Mouse (Mus musculus) embryonic fibroblast, embryonic 13.5 days (primary cell): ENCODE measurements around the gene Xpr1. TPM values are rescaled to one million over a fixed set of nuclear protein-coding genes. Genes with fewer than 3 reads are reported as not detected.

Source experiments
- H3K27ac ChIP-seq: 2 replicates; pipeline ENCODE4 v1.5.1; 2012; ENCODE audit warnings: low read length, control low read depth, inconsistent platforms; ENCODE audit not compliant: insufficient read depth
- H3K4me1 ChIP-seq: 2 replicates; pipeline ENCODE4 v1.6.1; 2011; ENCODE audit warnings: low read length; ENCODE audit not compliant: control insufficient read depth, insufficient read depth
- H3K4me3 ChIP-seq: 2 replicates; pipeline ENCODE4 v1.5.1; 2011; ENCODE audit warnings: mild to moderate bottlenecking, control low read depth, low read length; ENCODE audit not compliant: insufficient read depth
- CTCF ChIP-seq: IDR thresholded peaks from 2 replicates; pipeline ENCODE4 v1.5.1; 2011; ENCODE audit warnings: mild to moderate bottlenecking, control low read depth, low read length, moderate library complexity, borderline replicate concordance; ENCODE audit not compliant: insufficient read depth
- POLR2A ChIP-seq: IDR thresholded peaks from 2 replicates; pipeline ENCODE4 v1.6.1; 2011; ENCODE audit warnings: low read depth, mild to moderate bottlenecking, control low read depth, low read length, moderate library complexity
- polyA plus RNA-seq: library from polyadenylated mRNA; stranded (reverse); fragments of >200 nt; gene quantifications from 2 replicates; pipeline ENCODE4 v1.2.4, GENCODE M21; 2011; ENCODE audit warnings: low read depth; ENCODE audit not compliant: missing spikeins, insufficient read length

Xpr1 gene
- polyA plus RNA-seq, 1 experiment, result 43.7 TPM

- H3K27ac ChIP-seq, result no peak overlapping the region
- H3K4me3 ChIP-seq, result no peak overlapping the region
- no peaks in the 10 kb centered on the region for H3K4me1 ChIP-seq
- no peak for TF ChIP-seq CTCF
- no peak for TF ChIP-seq POLR2A
These were observed 44.4 kb downstream of the Xpr1 start for GRCm38 (mm10) chr1:155372821-155373220.

GRCm38 (mm10) chr1:155370075-155370658, 47.0 kb downstream of the Xpr1 start:
- TF ChIP-seq POLR2A (no peak), CTCF (no peak)
- Histone ChIP-seq H3K27ac (no peak overlapping the region), H3K4me3 (no peak overlapping the region), H3K4me1 (no peaks in the 10 kb centered on the region)

- Histone ChIP-seq H3K4me3 (no peak overlapping the region), H3K4me1 (no peaks in the 10 kb centered on the region), H3K27ac (no peak overlapping the region)
- TF ChIP-seq POLR2A (no peak), CTCF (no peak)
These were observed 50.8 kb downstream of the Xpr1 start for GRCm38 (mm10) chr1:155366366-155366765.

GRCm38 (mm10) chr1:155361502-155362126, 55.6 kb downstream of the Xpr1 start:
- Histone ChIP-seq H3K4me3 (no peak overlapping the region), H3K27ac (no peak overlapping the region), H3K4me1 (peaks cover 2% of the 10 kb centered on the region; the same call in 1 of the 2 replicates)
- TF ChIP-seq POLR2A (no peak), CTCF (no peak)

- H3K27ac ChIP-seq, result no peak overlapping the region
- H3K4me3 ChIP-seq, result no peak overlapping the region
- peaks cover 4% of the 10 kb centered on the region; the same call in 1 of the 2 replicates for H3K4me1 ChIP-seq
- no peak for TF ChIP-seq POLR2A
- TF ChIP-seq CTCF, result no peak
These were observed 64.1 kb downstream of the Xpr1 start for GRCm38 (mm10) chr1:155353096-155353495.

GRCm38 (mm10) chr1:155351527-155351926, 65.7 kb downstream of the Xpr1 start:
- TF ChIP-seq CTCF (no peak), POLR2A (no peak)

GRCm38 (mm10) chr1:155348491-155348890, 68.7 kb downstream of the Xpr1 start:
- H3K27ac ChIP-seq, result no peak overlapping the region
- no peak overlapping the region for H3K4me3 ChIP-seq
- H3K4me1 ChIP-seq, result 0 out of 2 replicates have a peak, but pooled peaks cover 2% of the 10 kb centered on the region
- no peak for TF ChIP-seq CTCF
- TF ChIP-seq POLR2A, result no peak

More at GRCm38 (mm10) chr1:155351527-155351926, 65.7 kb downstream of the Xpr1 start:
- Histone ChIP-seq H3K4me3 (no peak overlapping the region), H3K27ac (no peak overlapping the region), H3K4me1 (0 out of 2 replicates have a peak, but pooled peaks cover 2% of the 10 kb centered on the region)

GRCm38 (mm10) chr1:155347339-155347738, 69.9 kb downstream of the Xpr1 start:
- Histone ChIP-seq H3K27ac (no peak overlapping the region), H3K4me1 (0 out of 2 replicates have a peak, but pooled peaks cover 2% of the 10 kb centered on the region), H3K4me3 (no peak overlapping the region)
- TF ChIP-seq CTCF, result no peak
- TF ChIP-seq POLR2A, result no peak

- TF ChIP-seq CTCF, result no peak
- TF ChIP-seq POLR2A, result no peak
- Histone ChIP-seq H3K27ac (no peak overlapping the region), H3K4me1 (0 out of 2 replicates have a peak, but pooled peaks cover 2% of the 10 kb centered on the region), H3K4me3 (no peak overlapping the region)
These were observed 73.2 kb downstream of the Xpr1 start for GRCm38 (mm10) chr1:155344019-155344418.

- Histone ChIP-seq H3K4me3 (no peak overlapping the region), H3K27ac (no peak overlapping the region), H3K4me1 (no peaks in the 10 kb centered on the region)
- no peak for TF ChIP-seq CTCF
- no peak for TF ChIP-seq POLR2A
These were observed 77.6 kb downstream of the Xpr1 start for GRCm38 (mm10) chr1:155339622-155340021.

- H3K4me3 ChIP-seq, result no peak overlapping the region
- no peaks in the 10 kb centered on the region for H3K4me1 ChIP-seq
- no peak for TF ChIP-seq POLR2A
- no peak for TF ChIP-seq CTCF
- H3K27ac ChIP-seq, result no peak overlapping the region
These were observed 79.9 kb downstream of the Xpr1 start for GRCm38 (mm10) chr1:155337315-155337714.
